Mouse (Mus musculus) G1E (cell line): Measurements from ENCODE around the gene Micall1.

ENCODE experiments used
- CTCF ChIP-seq: IDR thresholded peaks from 2 replicates; pipeline ENCODE4 v1.5.1; 2012; ENCODE audit warnings: low read depth, low read length, inconsistent platforms, mixed read lengths
- GATA1 ChIP-seq: IDR thresholded peaks from 2 replicates; pipeline ENCODE4 v1.6.1; 2012; ENCODE audit warnings: borderline replicate concordance, low read length, inconsistent platforms, mixed read lengths
- POLR2AphosphoS5 ChIP-seq: IDR thresholded peaks from 2 replicates; pipeline ENCODE4 v1.6.1; 2012; ENCODE audit warnings: low read depth, low read length, inconsistent platforms; ENCODE audit not compliant: insufficient replicate concordance
- TAL1 ChIP-seq: conservative IDR thresholded peaks from 2 replicates; pipeline ENCODE4 v1.6.1; 2012; ENCODE audit warnings: low read depth, low read length, inconsistent platforms, mixed read lengths

- TF ChIP-seq CTCF, result no peak
- no peak for TF ChIP-seq TAL1
- TF ChIP-seq GATA1, result no peak
- no peak for TF ChIP-seq POLR2AphosphoS5
Measured at GRCm38 (mm10) chr15:79134496-79135270, 26.0 kb downstream of the Micall1 start.
